Mouse (Mus musculus) heart, adult 2 months (tissue): Measurements from ENCODE around the gene Ern2. TPM values are rescaled to one million over a fixed set of nuclear protein-coding genes. Genes with fewer than 3 reads are reported as not detected.

ENCODE experiments used
- DNase-seq, 2 experiments: peaks; one replicate each; pipeline ENCODE4 v3.0.0; 2021
- H3K27ac ChIP-seq: fragments of 200-600 bp; 2 replicates; pipeline ENCODE4 v1.8.1; 2022
- H3K27me3 ChIP-seq: fragments of 200-500 bp; 2 replicates; pipeline ENCODE4 v1.6.1; 2012; ENCODE audit warnings: mild to moderate bottlenecking, low read length, inconsistent platforms, mixed read lengths; ENCODE audit not compliant: control insufficient read depth, insufficient read depth
- H3K36me3 ChIP-seq: fragments of 200-500 bp; 2 replicates; pipeline ENCODE4 v1.6.1; 2012; ENCODE audit warnings: low read length, inconsistent platforms; ENCODE audit not compliant: control insufficient read depth, insufficient read depth
- H3K4me1 ChIP-seq: fragments of 200-500 bp; 2 replicates; pipeline ENCODE4 v1.6.1; 2011; ENCODE audit warnings: low read length; ENCODE audit not compliant: control insufficient read depth, insufficient read depth
- H3K4me3 ChIP-seq: fragments of 200-600 bp; 2 replicates; pipeline ENCODE4 v1.8.1; 2022
- H3K79me2 ChIP-seq: fragments of 200-500 bp; replicated peaks from 2 replicates; pipeline ENCODE4 v1.6.1; 2012; ENCODE audit warnings: mild to moderate bottlenecking, inconsistent platforms, low read length, moderate library complexity, mixed read lengths; ENCODE audit not compliant: control insufficient read depth, insufficient read depth
- H3K9ac ChIP-seq: fragments of 200-500 bp; 2 replicates; pipeline ENCODE4 v1.6.1; 2012; ENCODE audit warnings: low read depth, mild to moderate bottlenecking, control low read depth, inconsistent platforms, low read length, mixed read lengths
- CTCF ChIP-seq: fragments of 200-600 bp; IDR thresholded peaks from 2 replicates; pipeline ENCODE4 v1.8.1; 2022; ENCODE audit warnings: antibody characterized with exemption, mild to moderate bottlenecking, moderate library complexity
- EP300 ChIP-seq: fragments of 200-500 bp; IDR thresholded peaks from 2 replicates; pipeline ENCODE4 v1.6.1; 2011; ENCODE audit warnings: low read depth, low read length, control low read depth; ENCODE audit not compliant: insufficient read depth
- POLR2A ChIP-seq: fragments of 200-500 bp; IDR thresholded peaks from 2 replicates; pipeline ENCODE4 v1.6.1; 2011; ENCODE audit warnings: mild to moderate bottlenecking, low read depth, low read length, control low read depth; ENCODE audit not compliant: insufficient read depth
- WGBS: fragments of 180-500 bp; shearing (Covaris S2); methylation state at CpG from one replicate; pipeline ENCODE4 v1.1.7; 2018; 5-methylcytosine and 5-hydroxymethylcytosine counted together
- intact Hi-C: fragments of 180-260 bp; cut with DNase I; formaldehyde crosslinking; loops from one replicate; pipeline ENCODE4 v1.15.1; 2025
- polyA plus RNA-seq: library from polyadenylated mRNA; depleted of rRNA; stranded (reverse); fragments of >200 nt; gene quantifications from 2 replicates; pipeline ENCODE4 v1.2.3, GENCODE M21; 2012
- total RNA-seq, 2 experiments: library from RNA; stranded (reverse); gene quantifications; 2 replicates each; pipeline ENCODE4 v1.2.3; 2021

Ern2 gene
- total and polyA plus RNA-seq, 3 experiments: 0.53 TPM; not detected in 2

GRCm38 (mm10) chr7:122170705-122171104 is 15.3 kb downstream of the Ern2 start:
- 88% methylated on average over 6 of the region's 6 CpGs for WGBS
- no peak for DNase-seq
- Histone ChIP-seq H3K79me2 (no peaks in the 10 kb centered on the region), H3K27ac (no peak overlapping the region), H3K27me3 (no peaks in the 10 kb centered on the region), H3K36me3 (no peaks in the 10 kb centered on the region), H3K4me3 (no peak overlapping the region), H3K4me1 (no peaks in the 10 kb centered on the region), H3K9ac (no peak overlapping the region)
- TF ChIP-seq EP300 (no peak), CTCF (no peak), POLR2A (no peak)
- intact Hi-C loops: no loop called here

GRCm38 (mm10) chr7:122167203-122167602 is 18.8 kb downstream of the Ern2 start:
- intact Hi-C loops: no loop called here
- TF ChIP-seq EP300: no peak
- no peak for TF ChIP-seq POLR2A
- TF ChIP-seq CTCF: no peak
- no peaks in the 10 kb centered on the region for H3K27me3 ChIP-seq

GRCm38 (mm10) chr7:122163766-122164165 is 22.2 kb downstream of the Ern2 start:
- Histone ChIP-seq H3K27ac (no peak overlapping the region), H3K79me2 (no peaks in the 10 kb centered on the region), H3K4me1 (no peaks in the 10 kb centered on the region), H3K9ac (no peak overlapping the region), H3K36me3 (no peaks in the 10 kb centered on the region), H3K4me3 (no peak overlapping the region), H3K27me3 (no peaks in the 10 kb centered on the region)
- 98% methylated on average over 8 of the region's 8 CpGs for WGBS
- TF ChIP-seq EP300 (no peak), CTCF (no peak), POLR2A (no peak)
- DNase-seq: no peak
- intact Hi-C loops: no loop called here

More at GRCm38 (mm10) chr7:122167203-122167602, 18.8 kb downstream of the Ern2 start:
- Histone ChIP-seq H3K36me3 (no peaks in the 10 kb centered on the region), H3K79me2 (no peaks in the 10 kb centered on the region), H3K4me3 (no peak overlapping the region), H3K9ac (no peak overlapping the region), H3K27ac (no peak overlapping the region), H3K4me1 (no peaks in the 10 kb centered on the region)
- DNase-seq: no peak
- 92% methylated on average over 7 of the region's 7 CpGs for WGBS

- DNase-seq: no peak
- Histone ChIP-seq H3K27me3 (no peaks in the 10 kb centered on the region), H3K27ac (no peak overlapping the region), H3K9ac (no peak overlapping the region), H3K79me2 (no peaks in the 10 kb centered on the region), H3K36me3 (no peaks in the 10 kb centered on the region), H3K4me1 (no peaks in the 10 kb centered on the region), H3K4me3 (peak overlapping the region; percentile 64; the same call in 1 of the 2 replicates)
- no peak for TF ChIP-seq EP300
- TF ChIP-seq POLR2A: no peak
- TF ChIP-seq CTCF: no peak
- intact Hi-C loops: no loop called here
- WGBS: 2% methylated on average over 12 of the region's 12 CpGs
Observed at GRCm38 (mm10) chr7:122160037-122160436, 26.0 kb downstream of the Ern2 start.

- H3K36me3 ChIP-seq: no peaks in the 10 kb centered on the region
- DNase-seq: peak; percentile 82 to 83
- H3K27me3 ChIP-seq: no peaks in the 10 kb centered on the region
- intact Hi-C loops: loop anchor here (2.0 kb wide), 1 partner anchor 24 kb away; no protein-coding TSS in a partner anchor
- TF ChIP-seq CTCF (0 out of 2 replicates have a peak, but pooled peaks have one; percentile 17), POLR2A (no peak), EP300 (no peak)
- H3K27ac ChIP-seq: peak within 1 kb of the TSS; percentile 43
- under 1% methylated on average over 63 of the region's 63 CpGs for WGBS
- H3K9ac ChIP-seq: peak within 1 kb of the TSS; percentile 47
- no peaks in the 10 kb centered on the region for H3K4me1 ChIP-seq
- peak within 1 kb of the TSS; percentile 64 for H3K4me3 ChIP-seq
- H3K79me2 ChIP-seq: no peaks in the 10 kb centered on the region
Observed at GRCm38 (mm10) chr7:122158915-122159902, 26.8 kb downstream of the Ern2 start, which contains the start of gene Plk1. Gene Plk1, plus strand, starts transcription at chr7:122159439.

- DNase-seq: no peak
- no peaks in the 10 kb centered on the region for H3K27me3 ChIP-seq
- peak overlapping the region; percentile 47 for H3K9ac ChIP-seq
- H3K79me2 ChIP-seq: no peaks in the 10 kb centered on the region
- no peak overlapping the region; the same call in 1 of the 2 replicates for H3K27ac ChIP-seq
- H3K36me3 ChIP-seq: no peaks in the 10 kb centered on the region
- peak overlapping the region; percentile 64 for H3K4me3 ChIP-seq
- no peak for TF ChIP-seq EP300
- TF ChIP-seq CTCF: no peak
- no peak for TF ChIP-seq POLR2A
- intact Hi-C loops: loop anchor here (2.0 kb wide), 1 partner anchor 24 kb away; no protein-coding TSS in a partner anchor
- 7% methylated on average over 13 of the region's 13 CpGs for WGBS
- H3K4me1 ChIP-seq: no peaks in the 10 kb centered on the region
Observed at GRCm38 (mm10) chr7:122158488-122158887, 27.5 kb downstream of the Ern2 start.
